Mouse (Mus musculus): ENCODE data around the gene Slc25a42. TPM values are rescaled to one million over a fixed set of nuclear protein-coding genes. Genes with fewer than 3 reads are reported as not detected.

Slc25a42 gene
- polyA plus RNA-seq (2016; fragmentation: Nextera tagmentation; extraction: Ambion mirVana), result 2.2 and 2.7 TPM in 2 replicates

- WGBS, result under 1% methylated on average over 66 of the region's 66 CpGs
- no peaks in the 10 kb centered on the region for H3K9me3 ChIP-seq (replicated peaks)
- no peaks in the 10 kb centered on the region for H3K36me3 ChIP-seq
- peak within 1 kb of the TSS; percentile 81 for H3K27ac ChIP-seq (replicated peaks)
- DNase-seq (ENCODE audit: low spot score), result peak; percentile 97
- peaks cover 18% of the 10 kb centered on the region for H3K4me1 ChIP-seq
- H3K4me3 ChIP-seq, result peak within 1 kb of the TSS; percentile 64
- peaks cover 21% of the 10 kb centered on the region for H3K27me3 ChIP-seq (ENCODE audit: low read depth, poor library complexity, severe bottlenecking)
These were observed at the start of gene Slc25a42 for GRCm38 (mm10) chr8:70212112-70213055. Gene Slc25a42 (minus strand): TSS chr8:70212305.

- 86% methylated on average over 2 of the region's 2 CpGs for WGBS
- H3K36me3 ChIP-seq, result peaks cover 100% of the 10 kb centered on the region
These were observed 46.9 kb upstream of the Slc25a42 start for GRCm38 (mm10) chr8:70259043-70259442.

GRCm38 (mm10) chr8:70258600-70258999, 46.5 kb upstream of the Slc25a42 start:
- Histone ChIP-seq H3K27ac (replicated peaks) (no peak overlapping the region), H3K4me3 (no peak overlapping the region), H3K36me3 (peaks cover 100% of the 10 kb centered on the region), H3K27me3 (ENCODE audit: low read depth, poor library complexity, severe bottlenecking) (no peaks in the 10 kb centered on the region), H3K9me3 (replicated peaks) (no peaks in the 10 kb centered on the region), H3K4me1 (no peaks in the 10 kb centered on the region)
- WGBS, result 95% methylated on average over 5 of the region's 5 CpGs
- no peak for DNase-seq (ENCODE audit: low spot score)

More at GRCm38 (mm10) chr8:70259043-70259442, 46.9 kb upstream of the Slc25a42 start:
- no peak for DNase-seq (ENCODE audit: low spot score)
- no peaks in the 10 kb centered on the region for H3K4me1 ChIP-seq
- no peak overlapping the region for H3K27ac ChIP-seq (replicated peaks)
- H3K9me3 ChIP-seq (replicated peaks), result no peaks in the 10 kb centered on the region
- no peak overlapping the region for H3K4me3 ChIP-seq
- no peaks in the 10 kb centered on the region for H3K27me3 ChIP-seq (ENCODE audit: low read depth, poor library complexity, severe bottlenecking)

- Histone ChIP-seq H3K27me3 (ENCODE audit: low read depth, poor library complexity, severe bottlenecking) (no peaks in the 10 kb centered on the region), H3K9me3 (replicated peaks) (no peaks in the 10 kb centered on the region), H3K4me3 (no peak overlapping the region), H3K36me3 (peaks cover 100% of the 10 kb centered on the region), H3K27ac (replicated peaks) (no peak overlapping the region), H3K4me1 (no peaks in the 10 kb centered on the region)
- no peak for DNase-seq (ENCODE audit: low spot score)
- WGBS, result 81% methylated on average over 3 of the region's 3 CpGs
These were observed 45.4 kb upstream of the Slc25a42 start for GRCm38 (mm10) chr8:70257456-70257855.

- no peaks in the 10 kb centered on the region for H3K9me3 ChIP-seq (replicated peaks)
These were observed 42.5 kb upstream of the Slc25a42 start for GRCm38 (mm10) chr8:70254628-70255027.

GRCm38 (mm10) chr8:70247841-70248240, 35.7 kb upstream of the Slc25a42 start:
- H3K4me3 ChIP-seq, result no peak overlapping the region
- no peaks in the 10 kb centered on the region for H3K9me3 ChIP-seq (replicated peaks)
- no peak overlapping the region for H3K27ac ChIP-seq (replicated peaks)
- no peaks in the 10 kb centered on the region for H3K27me3 ChIP-seq (ENCODE audit: low read depth, poor library complexity, severe bottlenecking)
- WGBS, result 85% methylated on average over 3 of the region's 3 CpGs
- peaks cover 98% of the 10 kb centered on the region for H3K36me3 ChIP-seq
- DNase-seq (ENCODE audit: low spot score), result no peak
- H3K4me1 ChIP-seq, result no peaks in the 10 kb centered on the region

More at GRCm38 (mm10) chr8:70254628-70255027, 42.5 kb upstream of the Slc25a42 start:
- DNase-seq (ENCODE audit: low spot score), result no peak
- WGBS, result 90% methylated on average over 1 of the region's 1 CpGs
- no peaks in the 10 kb centered on the region for H3K27me3 ChIP-seq (ENCODE audit: low read depth, poor library complexity, severe bottlenecking)
- H3K4me3 ChIP-seq, result no peak overlapping the region
- no peak overlapping the region for H3K27ac ChIP-seq (replicated peaks)
- no peaks in the 10 kb centered on the region for H3K4me1 ChIP-seq
- H3K36me3 ChIP-seq, result peaks cover 100% of the 10 kb centered on the region

- Histone ChIP-seq H3K9me3 (replicated peaks) (no peaks in the 10 kb centered on the region), H3K27ac (replicated peaks) (no peak overlapping the region), H3K27me3 (ENCODE audit: low read depth, poor library complexity, severe bottlenecking) (no peaks in the 10 kb centered on the region), H3K36me3 (peaks cover 98% of the 10 kb centered on the region), H3K4me3 (no peak overlapping the region), H3K4me1 (no peaks in the 10 kb centered on the region)
- WGBS, result 97% methylated on average over 6 of the region's 6 CpGs
- no peak for DNase-seq (ENCODE audit: low spot score)
These were observed 34.5 kb upstream of the Slc25a42 start for GRCm38 (mm10) chr8:70246622-70247021.

GRCm38 (mm10) chr8:70240642-70241041, 28.5 kb upstream of the Slc25a42 start:
- Histone ChIP-seq H3K27ac (replicated peaks) (no peak overlapping the region), H3K9me3 (replicated peaks) (no peaks in the 10 kb centered on the region), H3K4me3 (no peak overlapping the region), H3K27me3 (ENCODE audit: low read depth, poor library complexity, severe bottlenecking) (no peaks in the 10 kb centered on the region), H3K4me1 (peaks cover 9% of the 10 kb centered on the region), H3K36me3 (peaks cover 95% of the 10 kb centered on the region)
- no peak for DNase-seq (ENCODE audit: low spot score)
- 92% methylated on average over 5 of the region's 5 CpGs for WGBS

- H3K4me3 ChIP-seq, result no peak overlapping the region
- no peaks in the 10 kb centered on the region for H3K27me3 ChIP-seq (ENCODE audit: low read depth, poor library complexity, severe bottlenecking)
- no peak for DNase-seq (ENCODE audit: low spot score)
- H3K9me3 ChIP-seq (replicated peaks), result no peaks in the 10 kb centered on the region
- H3K36me3 ChIP-seq, result peaks cover 68% of the 10 kb centered on the region
- H3K4me1 ChIP-seq, result peaks cover 24% of the 10 kb centered on the region
- H3K27ac ChIP-seq (replicated peaks), result no peak overlapping the region
- 96% methylated on average over 2 of the region's 2 CpGs for WGBS
These were observed 25.7 kb upstream of the Slc25a42 start for GRCm38 (mm10) chr8:70237842-70238241.

GRCm38 (mm10) chr8:70234781-70235128, 22.6 kb upstream of the Slc25a42 start:
- Histone ChIP-seq H3K4me3 (peak overlapping the region; percentile 76), H3K27ac (replicated peaks) (peak overlapping the region; percentile 93), H3K27me3 (ENCODE audit: low read depth, poor library complexity, severe bottlenecking) (no peaks in the 10 kb centered on the region), H3K4me1 (peaks cover 27% of the 10 kb centered on the region), H3K9me3 (replicated peaks) (no peaks in the 10 kb centered on the region), H3K36me3 (peaks cover 53% of the 10 kb centered on the region)
- no peak for DNase-seq (ENCODE audit: low spot score)
- under 1% methylated on average over 15 of the region's 15 CpGs for WGBS

- Histone ChIP-seq H3K4me1 (peaks cover 27% of the 10 kb centered on the region), H3K4me3 (peak within 1 kb of the TSS; percentile 76), H3K9me3 (replicated peaks) (no peaks in the 10 kb centered on the region), H3K27me3 (ENCODE audit: low read depth, poor library complexity, severe bottlenecking) (no peaks in the 10 kb centered on the region), H3K27ac (replicated peaks) (peak within 1 kb of the TSS; percentile 93), H3K36me3 (peaks cover 53% of the 10 kb centered on the region)
- peak; percentile 96 for DNase-seq (ENCODE audit: low spot score)
- under 1% methylated on average over 67 of the region's 67 CpGs for WGBS
These were observed 22.1 kb upstream of the Slc25a42 start, which contains the start of the genes Sugp2 and Armc6 for GRCm38 (mm10) chr8:70234080-70234780. Gene Sugp2 (plus strand): TSS chr8:70234226. Gene Armc6 (minus strand): TSS chr8:70234466.

GRCm38 (mm10) chr8:70233606-70234005, 21.5 kb upstream of the Slc25a42 start:
- WGBS, result 9% methylated on average over 13 of the region's 13 CpGs

More at GRCm38 (mm10) chr8:70233606-70234005, 21.5 kb upstream of the Slc25a42 start:
- peak overlapping the region; percentile 93 for H3K27ac ChIP-seq (replicated peaks)
- peak overlapping the region; percentile 76 for H3K4me3 ChIP-seq
- H3K27me3 ChIP-seq (ENCODE audit: low read depth, poor library complexity, severe bottlenecking), result no peaks in the 10 kb centered on the region
- no peaks in the 10 kb centered on the region for H3K9me3 ChIP-seq (replicated peaks)
- peaks cover 27% of the 10 kb centered on the region for H3K4me1 ChIP-seq
- no peak for DNase-seq (ENCODE audit: low spot score)
- peaks cover 53% of the 10 kb centered on the region for H3K36me3 ChIP-seq

All from midbrain, embryonic 10.5 days (tissue).